Mouse (Mus musculus): ENCODE results near the gene Ms4a6c.

DNA sequence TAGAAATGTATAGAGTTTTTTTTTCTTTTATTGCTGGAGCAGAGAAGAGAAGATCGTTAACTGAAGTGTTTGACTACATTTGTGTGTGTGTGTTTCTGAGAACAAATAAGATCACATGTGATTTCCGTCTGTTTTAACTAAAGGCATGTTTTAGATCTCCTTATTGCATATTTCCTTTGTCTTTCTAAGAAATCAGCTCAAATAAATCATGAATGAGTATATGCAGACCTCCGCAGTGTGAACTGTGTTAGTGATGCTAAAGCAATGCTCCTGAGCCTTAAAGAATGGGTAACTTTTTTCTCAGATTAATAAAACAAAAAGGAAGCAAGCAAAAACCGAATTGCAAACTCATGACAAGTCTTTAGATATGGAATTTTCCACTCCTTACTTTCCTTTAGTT lies 14.8 kb downstream of the Ms4a6c start:
- TF ChIP-seq CTCF (IDR thresholded peaks at IDR 0.05; ENCODE audit: borderline replicate concordance, control insufficient read depth, extremely low read depth, insufficient read depth, low read length, poor library complexity) (no peak), POLR2A (IDR thresholded peaks at IDR 0.05; ENCODE audit: control insufficient read depth, extremely low read depth, insufficient read depth, low read length, poor library complexity) (no peak)

Measured in thymus, adult 2 months (tissue).